Mouse (Mus musculus) spleen, adult 2 months (tissue): Measurements from ENCODE around the gene Cuedc2. TPM values are rescaled to one million over a fixed set of nuclear protein-coding genes. Genes with fewer than 3 reads are reported as not detected.

Experiments
- DNase-seq, 2 experiments: peaks; one replicate each; pipeline versions ENCODE4 v3.0.0 to v3.0.0-alpha.2; 2012 to 2021; ENCODE audit warnings: low spot score in 2 of 2, low read depth in 1 of 2
- H3K27ac ChIP-seq: fragments of 200-500 bp; 2 replicates; pipeline ENCODE4 v1.5.1; 2012; ENCODE audit warnings: low read length, inconsistent platforms; ENCODE audit not compliant: insufficient read depth
- H3K27me3 ChIP-seq: fragments of 200-500 bp; 2 replicates; pipeline ENCODE4 v1.6.1; 2012; ENCODE audit warnings: mild to moderate bottlenecking, moderate library complexity, low read length, inconsistent platforms; ENCODE audit not compliant: control insufficient read depth, insufficient read depth
- H3K36me3 ChIP-seq: fragments of 200-500 bp; 2 replicates; pipeline ENCODE4 v1.6.1; 2012; ENCODE audit warnings: mild to moderate bottlenecking, low read length, inconsistent platforms; ENCODE audit not compliant: control insufficient read depth, insufficient read depth
- H3K4me1 ChIP-seq: fragments of 200-500 bp; 2 replicates; pipeline ENCODE4 v1.6.1; 2011; ENCODE audit warnings: inconsistent platforms; ENCODE audit not compliant: control insufficient read depth, insufficient read depth, insufficient read length
- H3K4me3 ChIP-seq: fragments of 200-500 bp; 2 replicates; pipeline ENCODE4 v1.5.1; 2011; ENCODE audit warnings: mild to moderate bottlenecking, inconsistent platforms; ENCODE audit not compliant: insufficient read depth, insufficient read length; ENCODE audit errors: extremely low read depth
- CTCF ChIP-seq: fragments of 200-500 bp; IDR thresholded peaks from 2 replicates; pipeline ENCODE4 v1.5.1; 2011; ENCODE audit warnings: mild to moderate bottlenecking, inconsistent platforms; ENCODE audit not compliant: insufficient read depth, insufficient read length, insufficient replicate concordance; ENCODE audit errors: extremely low read depth
- POLR2A ChIP-seq: fragments of 200-500 bp; IDR thresholded peaks from 2 replicates; pipeline ENCODE4 v1.6.1; 2011; ENCODE audit warnings: low read depth, low read length, inconsistent platforms
- WGBS: fragments of 180-500 bp; shearing (Covaris S2); methylation state at CpG from one replicate; pipeline ENCODE4 v1.1.7; 2018; 5-methylcytosine and 5-hydroxymethylcytosine counted together
- polyA plus RNA-seq: library from polyadenylated mRNA; depleted of rRNA; stranded (reverse); fragments of >200 nt; gene quantifications from 2 replicates; pipeline ENCODE4 v1.2.3, GENCODE M21; 2012

Gene Cuedc2
- polyA plus RNA-seq, 1 experiment, result 45.3 TPM

GRCm38 (mm10) chr19:46312566-46312965 lies 25.9 kb downstream of the Cuedc2 start:
- Histone ChIP-seq H3K36me3 (peaks cover 50% of the 10 kb centered on the region), H3K27me3 (peaks cover 9% of the 10 kb centered on the region), H3K4me3 (no peak overlapping the region), H3K27ac (no peak overlapping the region), H3K4me1 (peaks cover 17% of the 10 kb centered on the region)
- DNase-seq, result no peak
- TF ChIP-seq POLR2A, result no peak
- no peak for TF ChIP-seq CTCF
- 95% methylated on average over 21 of the region's 21 CpGs for WGBS

DNA sequence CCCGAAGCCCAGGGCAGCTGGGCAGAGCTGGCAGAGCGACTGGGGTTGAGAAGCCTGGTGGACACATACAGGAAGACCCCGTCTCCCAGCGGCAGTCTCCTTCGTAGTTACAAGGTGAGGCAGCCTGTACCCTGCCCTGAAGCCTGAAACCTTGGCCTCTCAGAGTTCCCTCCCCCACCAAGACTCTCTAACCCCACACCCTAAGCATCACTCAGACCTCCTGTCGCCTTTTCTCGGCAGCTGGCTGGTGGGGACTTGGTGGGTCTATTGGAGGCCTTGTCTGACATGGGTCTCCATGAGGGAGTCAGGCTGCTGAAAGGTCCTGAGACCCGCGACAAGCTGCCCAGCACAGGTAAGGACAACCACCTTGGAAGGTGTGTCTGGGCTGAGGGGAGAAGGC lies 27.2 kb downstream of the Cuedc2 start:
- Histone ChIP-seq H3K4me3 (no peak overlapping the region), H3K27ac (no peak overlapping the region), H3K4me1 (peaks cover 9% of the 10 kb centered on the region), H3K36me3 (peaks cover 56% of the 10 kb centered on the region), H3K27me3 (peaks cover 1% of the 10 kb centered on the region; the same call in 1 of the 2 replicates)
- 93% methylated on average over 9 of the region's 9 CpGs for WGBS
- no peak for TF ChIP-seq POLR2A
- TF ChIP-seq CTCF, result no peak
- no peak for DNase-seq

DNA sequence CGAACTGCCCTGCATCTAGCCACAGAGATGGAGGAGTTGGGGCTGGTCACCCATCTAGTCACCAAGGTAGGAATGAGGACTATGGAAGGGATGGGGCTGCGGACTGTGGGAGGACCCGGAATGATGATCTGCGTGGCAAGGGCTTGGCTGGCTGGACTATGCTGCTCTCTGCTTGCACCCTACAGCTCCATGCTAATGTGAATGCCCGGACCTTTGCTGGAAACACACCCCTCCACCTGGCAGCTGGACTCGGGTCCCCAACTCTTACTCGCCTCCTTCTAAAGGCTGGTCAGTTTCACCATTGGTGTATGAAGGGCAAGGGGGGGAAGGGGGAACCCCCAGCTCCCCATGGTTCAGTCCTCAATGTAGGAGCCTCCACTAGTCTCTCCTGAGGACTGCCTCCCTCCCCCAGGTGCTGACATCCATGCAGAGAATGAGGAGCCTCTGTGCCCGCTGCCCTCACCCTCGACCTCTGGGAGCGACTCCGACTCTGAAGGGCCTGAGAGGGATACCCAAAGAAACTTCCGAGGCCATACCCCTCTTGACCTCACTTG lies 28.1 kb downstream of the Cuedc2 start:
- 95% methylated on average over 12 of the region's 12 CpGs for WGBS
- H3K27ac ChIP-seq, result no peak overlapping the region
- H3K36me3 ChIP-seq, result peaks cover 57% of the 10 kb centered on the region
- H3K4me3 ChIP-seq, result no peak overlapping the region
- DNase-seq, result no peak
- peaks cover 12% of the 10 kb centered on the region for H3K4me1 ChIP-seq
- no peak for TF ChIP-seq CTCF
- no peak for TF ChIP-seq POLR2A
- H3K27me3 ChIP-seq, result peaks cover 1% of the 10 kb centered on the region; the same call in 1 of the 2 replicates

- DNase-seq, result peak in 1 of 2 experiments; percentile 4
- TF ChIP-seq POLR2A (no peak), CTCF (no peak)
- whole genome bisulfite sequencing, result 92% methylated on average over 21 of the region's 21 CpGs
- Histone ChIP-seq H3K36me3 (peaks cover 57% of the 10 kb centered on the region), H3K27ac (no peak overlapping the region), H3K4me3 (no peak overlapping the region), H3K27me3 (0 out of 2 replicates have a peak, but pooled peaks cover 1% of the 10 kb centered on the region), H3K4me1 (peaks cover 12% of the 10 kb centered on the region)
Observed at GRCm38 (mm10) chr19:46309651-46310305, 28.7 kb downstream of the Cuedc2 start.

- no peak for TF ChIP-seq POLR2A
- TF ChIP-seq CTCF, result peak; percentile 98
- Histone ChIP-seq H3K36me3 (peaks cover 57% of the 10 kb centered on the region), H3K27ac (no peak overlapping the region), H3K4me3 (no peak overlapping the region), H3K27me3 (no peaks in the 10 kb centered on the region), H3K4me1 (peaks cover 12% of the 10 kb centered on the region)
- 9% methylated on average over 47 of the region's 47 CpGs for WGBS
- peak; percentile 64 to 82 for DNase-seq
Observed at GRCm38 (mm10) chr19:46308706-46309435, 29.6 kb downstream of the Cuedc2 start.

- TF ChIP-seq POLR2A, result no peak
- no peak for TF ChIP-seq CTCF
- Histone ChIP-seq H3K27me3 (no peaks in the 10 kb centered on the region), H3K4me1 (peaks cover 15% of the 10 kb centered on the region), H3K4me3 (no peak overlapping the region), H3K27ac (no peak overlapping the region), H3K36me3 (peaks cover 54% of the 10 kb centered on the region)
- 89% methylated on average over 16 of the region's 16 CpGs for WGBS
- no peak for DNase-seq
Observed at GRCm38 (mm10) chr19:46308303-46308702, 30.2 kb downstream of the Cuedc2 start.

- Histone ChIP-seq H3K27me3 (no peaks in the 10 kb centered on the region), H3K4me3 (no peak overlapping the region), H3K27ac (no peak overlapping the region), H3K36me3 (peaks cover 51% of the 10 kb centered on the region), H3K4me1 (peaks cover 15% of the 10 kb centered on the region)
- TF ChIP-seq POLR2A (no peak), CTCF (no peak)
- WGBS, result 97% methylated on average over 16 of the region's 16 CpGs
- DNase-seq, result no peak
Observed at GRCm38 (mm10) chr19:46307781-46308180, 30.7 kb downstream of the Cuedc2 start.
